Comparison of ENCODE assay signal across 10 mouse cellular contexts in genomic region chr10:61176221-61176790, GRCm38 (mm10). TPM values are rescaled to one million over a fixed set of nuclear protein-coding genes. Genes with fewer than 3 reads are reported as not detected.
DNase-seq lines count a peak whose midpoint lies in the region; ATAC-seq and TF ChIP-seq lines count a peak whose summit lies in the region.
"Had no signal": no experiment of that assay in that cellular context is flagged by ENCODE, and none has a peak within 500 bp of the region (broad histone marks: within the 10 kb centered on the region; RNA-seq: fewer than 3 reads in every experiment).

No protein-coding gene starts in this region.

- H3K4me1 ChIP-seq in liver, embryonic 12.5 days = no peaks in the 10 kb centered on the region
- peaks cover 8% of the 10 kb centered on the region for H3K4me1 ChIP-seq in embryonic facial prominence, embryonic 15.5 days
- H3K4me1 ChIP-seq in limb, embryonic 13.5 days = peaks cover 4% of the 10 kb centered on the region
- no peaks in the 10 kb centered on the region for H3K4me1 ChIP-seq in kidney, adult 2 months (ENCODE audit: control insufficient read depth, insufficient read depth, low read length)

- no peak overlapping the region for H3K27ac ChIP-seq in liver, embryonic 12.5 days
- H3K27ac ChIP-seq in embryonic facial prominence, embryonic 15.5 days (replicated peaks) = no peak overlapping the region
- H3K27ac ChIP-seq in limb, embryonic 13.5 days = no peak overlapping the region
- H3K27ac ChIP-seq in kidney, adult 2 months (ENCODE audit: insufficient read depth, low read depth, low read length) = no peak overlapping the region

- no peaks in the 10 kb centered on the region for H3K9me3 ChIP-seq in liver, embryonic 12.5 days (replicated peaks)
- no peaks in the 10 kb centered on the region for H3K9me3 ChIP-seq in embryonic facial prominence, embryonic 15.5 days (replicated peaks)
- no peaks in the 10 kb centered on the region for H3K9me3 ChIP-seq in limb, embryonic 13.5 days

- 0 out of 2 replicates have a peak, but pooled peaks have one; percentile 2 for ATAC-seq in cerebellum, adult (ENCODE audit: insufficient number of reproducible peaks, low FRiP score, low TSS enrichment)
- no peak for ATAC-seq in liver, embryonic 12.5 days
- no peak for ATAC-seq in embryonic facial prominence, embryonic 15.5 days (ENCODE audit: insufficient number of reproducible peaks, low FRiP score, low TSS enrichment, low read depth)
- no peak for ATAC-seq in limb, embryonic 13.5 days (ENCODE audit: low FRiP score, low read depth)

- 46% methylated on average over 7 of the region's 7 CpGs for WGBS in liver, embryonic 12.5 days (ENCODE audit: insufficient replicate concordance)
- 48% methylated on average over 7 of the region's 7 CpGs for WGBS in embryonic facial prominence, embryonic 15.5 days
- WGBS in limb, embryonic 13.5 days = 38% methylated on average over 7 of the region's 7 CpGs
- WGBS in kidney, adult 2 months = 57% methylated on average over 7 of the region's 7 CpGs

- 0 out of 2 replicates have a peak overlapping the region, but pooled peaks have one; percentile 11 for H3K4me2 ChIP-seq in liver, embryonic 12.5 days
- H3K4me2 ChIP-seq in embryonic facial prominence, embryonic 15.5 days (replicated peaks) = peak overlapping the region; percentile 19
- peak overlapping the region; percentile 39 for H3K4me2 ChIP-seq in limb, embryonic 13.5 days (replicated peaks)

- H3K9ac ChIP-seq in liver, embryonic 12.5 days = no peak overlapping the region
- no peak overlapping the region for H3K9ac ChIP-seq in embryonic facial prominence, embryonic 15.5 days
- no peak overlapping the region for H3K9ac ChIP-seq in limb, embryonic 13.5 days

- H3K4me3 ChIP-seq in liver, embryonic 12.5 days = no peak overlapping the region
- H3K4me3 ChIP-seq in embryonic facial prominence, embryonic 15.5 days (replicated peaks) = no peak overlapping the region
- H3K4me3 ChIP-seq in limb, embryonic 13.5 days = no peak overlapping the region
- no peak overlapping the region for H3K4me3 ChIP-seq in kidney, adult 2 months (ENCODE audit: insufficient read depth, low read depth, low read length)
- H3K4me3 ChIP-seq: myocyte had no signal

- no peak for DNase-seq in cerebellum, postnatal 4 days (ENCODE audit: low spot score in 2 of 2)
- DNase-seq in liver = no peak
- no peak for DNase-seq in kidney, postnatal 4 days
- no peak for DNase-seq in kidney, adult 2 months

- TF ChIP-seq CTCF in kidney, adult 2 months (conservative IDR thresholded peaks at IDR 0.05; ENCODE audit: insufficient read depth, insufficient read length, low read depth, low read length) = no peak

- H3K27me3 ChIP-seq in liver, embryonic 12.5 days (replicated peaks) = peaks cover 58% of the 10 kb centered on the region
- H3K27me3 ChIP-seq in embryonic facial prominence, embryonic 15.5 days = peaks cover 4% of the 10 kb centered on the region
- H3K27me3 ChIP-seq in limb, embryonic 13.5 days = peaks cover 34% of the 10 kb centered on the region
- H3K27me3 ChIP-seq in kidney, adult 2 months (replicated peaks; ENCODE audit: control insufficient read depth, insufficient read depth, low read length) = no peaks in the 10 kb centered on the region

- no peak for TF ChIP-seq POLR2A in kidney, adult 2 months (IDR thresholded peaks at IDR 0.05; ENCODE audit: low read depth, low read length)

- no peaks in the 10 kb centered on the region for H3K36me3 ChIP-seq in liver, embryonic 12.5 days
- no peaks in the 10 kb centered on the region for H3K36me3 ChIP-seq in embryonic facial prominence, embryonic 15.5 days
- no peaks in the 10 kb centered on the region for H3K36me3 ChIP-seq in limb, embryonic 13.5 days
- H3K36me3 ChIP-seq in kidney, adult 2 months (ENCODE audit: control insufficient read depth, insufficient read depth, low read length) = no peaks in the 10 kb centered on the region

RNA-seq across cellular contexts. Expression of gene Tbata, which starts 4.6 kb away (rescaled TPM):
- not detected in 2 replicates for polyA plus RNA-seq in liver, embryonic 12.5 days (2016; fragmentation: Nextera tagmentation; extraction: Ambion mirVana)
- polyA plus RNA-seq in embryonic facial prominence, embryonic 15.5 days (2015; fragmentation: Nextera tagmentation; extraction: Ambion mirVana) = 1.3 and 1.5 TPM in 2 replicates
- not detected in 2 replicates for polyA plus RNA-seq in limb, embryonic 13.5 days (2015; fragmentation: Nextera tagmentation; extraction: Ambion mirVana)
- 0.19 and 0.20 TPM in 2 replicates for polyA plus RNA-seq in kidney, adult 2 months (2012; rRNA removed)
- polyA plus RNA-seq: myocyte, Patski had no signal

RNA-seq across cellular contexts. Expression of gene Sgpl1, which starts 28.8 kb away (rescaled TPM):
- polyA plus RNA-seq in liver, embryonic 12.5 days (2016; fragmentation: Nextera tagmentation; extraction: Ambion mirVana) = 18.5 and 18.6 TPM in 2 replicates
- 63.4 and 66.7 TPM in 2 replicates for polyA plus RNA-seq in embryonic facial prominence, embryonic 15.5 days (2015; fragmentation: Nextera tagmentation; extraction: Ambion mirVana)
- 81.5 and 89.3 TPM in 2 replicates for polyA plus RNA-seq in limb, embryonic 13.5 days (2015; fragmentation: Nextera tagmentation; extraction: Ambion mirVana)
- 37.8 and 39.7 TPM in 2 replicates for polyA plus RNA-seq in kidney, adult 2 months (2012; rRNA removed)
